Mouse (Mus musculus) 3T3-L1 (cell line): ENCODE results near the gene Hmbs.

Experiments
- DNase-seq: peaks from one replicate; pipeline ENCODE4 v3.0.0-alpha.2; 2015; ENCODE audit warnings: low read depth, low spot score

Hmbs gene

GRCm38 (mm10) chr9:44292490-44292889, 51.5 kb downstream of the Hmbs start:
- peak; percentile 52 for DNase-seq

- DNase-seq: no peak
Measured at GRCm38 (mm10) chr9:44288959-44289291, 55.1 kb downstream of the Hmbs start.

- no peak for DNase-seq
Measured at GRCm38 (mm10) chr9:44288076-44288958, 55.7 kb downstream of the Hmbs start, which contains the start of gene Abcg4. Gene Abcg4, minus strand, starts transcription at chr9:44288615.

GRCm38 (mm10) chr9:44287401-44288075, 56.5 kb downstream of the Hmbs start:
- DNase-seq: no peak

GRCm38 (mm10) chr9:44287003-44287400, 57.0 kb downstream of the Hmbs start:
- no peak for DNase-seq
